Mouse (Mus musculus): ENCODE data around the gene Gnpat. TPM values are rescaled to one million over a fixed set of nuclear protein-coding genes. Genes with fewer than 3 reads are reported as not detected.

The Gnpat gene
- polyA plus RNA-seq, 1 experiment from 2014 or later: 74.1 TPM

GRCm38 (mm10) chr8:124827387-124827786 is 35.4 kb upstream of the Gnpat start:
- 4% methylated on average over 5 of the region's 5 CpGs for WGBS

GRCm38 (mm10) chr8:124828561-124829240 is 34.1 kb upstream of the Gnpat start:
- no peaks in the 10 kb centered on the region for H3K4me1 ChIP-seq (ENCODE audit: control insufficient read depth, insufficient read depth, low read length)
- WGBS: 81% methylated on average over 24 of the region's 24 CpGs

More at GRCm38 (mm10) chr8:124827387-124827786, 35.4 kb upstream of the Gnpat start:
- H3K9me3 ChIP-seq (replicated peaks; ENCODE audit: control insufficient read depth, low read length, poor library complexity, severe bottlenecking): no peaks in the 10 kb centered on the region
- no peak for ATAC-seq
- H3K36me3 ChIP-seq (ENCODE audit: control insufficient read depth, insufficient read depth, low read length): peaks cover 50% of the 10 kb centered on the region
- H3K4me1 ChIP-seq (ENCODE audit: control insufficient read depth, insufficient read depth, low read length): no peaks in the 10 kb centered on the region
- no peak overlapping the region for H3K4me2 ChIP-seq (ENCODE audit: low read length)
- H3K9ac ChIP-seq (ENCODE audit: low read depth, low read length): no peak overlapping the region
- no peak overlapping the region for H3K4me3 ChIP-seq (ENCODE audit: low read depth, low read length)
- no peak overlapping the region for H3K27ac ChIP-seq (ENCODE audit: low read length)
- no peaks in the 10 kb centered on the region for H3K27me3 ChIP-seq (ENCODE audit: control insufficient read depth, insufficient read depth, low read depth, low read length)

GRCm38 (mm10) chr8:124830050-124830449 is 32.8 kb upstream of the Gnpat start:
- no peak overlapping the region for H3K27ac ChIP-seq (ENCODE audit: low read length)
- peaks cover 33% of the 10 kb centered on the region for H3K36me3 ChIP-seq (ENCODE audit: control insufficient read depth, insufficient read depth, low read length)
- no peak overlapping the region for H3K4me2 ChIP-seq (ENCODE audit: low read length)
- ATAC-seq: no peak
- 81% methylated on average over 13 of the region's 13 CpGs for WGBS
- no peaks in the 10 kb centered on the region for H3K4me1 ChIP-seq (ENCODE audit: control insufficient read depth, insufficient read depth, low read length)
- H3K4me3 ChIP-seq (ENCODE audit: low read depth, low read length): no peak overlapping the region
- no peaks in the 10 kb centered on the region for H3K9me3 ChIP-seq (replicated peaks; ENCODE audit: control insufficient read depth, low read length, poor library complexity, severe bottlenecking)
- no peaks in the 10 kb centered on the region for H3K27me3 ChIP-seq (ENCODE audit: control insufficient read depth, insufficient read depth, low read depth, low read length)
- no peak overlapping the region for H3K9ac ChIP-seq (ENCODE audit: low read depth, low read length)

More at GRCm38 (mm10) chr8:124828561-124829240, 34.1 kb upstream of the Gnpat start:
- no peaks in the 10 kb centered on the region for H3K27me3 ChIP-seq (ENCODE audit: control insufficient read depth, insufficient read depth, low read depth, low read length)
- peaks cover 40% of the 10 kb centered on the region for H3K36me3 ChIP-seq (ENCODE audit: control insufficient read depth, insufficient read depth, low read length)
- H3K4me2 ChIP-seq (ENCODE audit: low read length): no peak overlapping the region
- H3K9me3 ChIP-seq (replicated peaks; ENCODE audit: control insufficient read depth, low read length, poor library complexity, severe bottlenecking): no peaks in the 10 kb centered on the region
- H3K27ac ChIP-seq (ENCODE audit: low read length): no peak overlapping the region
- H3K9ac ChIP-seq (ENCODE audit: low read depth, low read length): no peak overlapping the region
- no peak for ATAC-seq
- no peak overlapping the region for H3K4me3 ChIP-seq (ENCODE audit: low read depth, low read length)

DNA sequence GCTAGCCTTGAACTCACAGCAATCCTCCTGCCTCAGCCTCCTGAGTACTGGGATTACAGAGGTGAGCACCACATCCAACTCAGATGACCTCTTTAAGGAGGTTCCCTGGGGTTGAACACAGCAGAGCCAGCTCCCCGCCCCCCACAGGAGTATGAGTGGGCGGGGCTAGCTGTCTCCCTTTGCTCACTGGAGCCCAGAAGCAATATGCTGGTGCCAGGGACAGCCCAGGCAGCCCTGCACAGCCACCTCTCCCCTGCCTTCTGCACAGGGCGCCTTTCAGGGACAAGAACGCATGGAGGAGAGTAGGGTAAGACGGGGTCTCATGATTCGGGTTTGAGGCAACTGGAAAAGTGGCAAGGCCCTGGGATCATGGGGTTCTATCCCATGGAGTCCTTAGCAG is 31.3 kb upstream of the Gnpat start:
- H3K27ac ChIP-seq (ENCODE audit: low read length): no peak overlapping the region
- peaks cover 28% of the 10 kb centered on the region for H3K36me3 ChIP-seq (ENCODE audit: control insufficient read depth, insufficient read depth, low read length)
- 78% methylated on average over 6 of the region's 6 CpGs for WGBS
- ATAC-seq: no peak
- no peak overlapping the region for H3K4me2 ChIP-seq (ENCODE audit: low read length)
- no peak overlapping the region for H3K9ac ChIP-seq (ENCODE audit: low read depth, low read length)
- H3K4me1 ChIP-seq (ENCODE audit: control insufficient read depth, insufficient read depth, low read length): no peaks in the 10 kb centered on the region
- no peaks in the 10 kb centered on the region for H3K27me3 ChIP-seq (ENCODE audit: control insufficient read depth, insufficient read depth, low read depth, low read length)
- no peak overlapping the region for H3K4me3 ChIP-seq (ENCODE audit: low read depth, low read length)
- no peaks in the 10 kb centered on the region for H3K9me3 ChIP-seq (replicated peaks; ENCODE audit: control insufficient read depth, low read length, poor library complexity, severe bottlenecking)

DNA sequence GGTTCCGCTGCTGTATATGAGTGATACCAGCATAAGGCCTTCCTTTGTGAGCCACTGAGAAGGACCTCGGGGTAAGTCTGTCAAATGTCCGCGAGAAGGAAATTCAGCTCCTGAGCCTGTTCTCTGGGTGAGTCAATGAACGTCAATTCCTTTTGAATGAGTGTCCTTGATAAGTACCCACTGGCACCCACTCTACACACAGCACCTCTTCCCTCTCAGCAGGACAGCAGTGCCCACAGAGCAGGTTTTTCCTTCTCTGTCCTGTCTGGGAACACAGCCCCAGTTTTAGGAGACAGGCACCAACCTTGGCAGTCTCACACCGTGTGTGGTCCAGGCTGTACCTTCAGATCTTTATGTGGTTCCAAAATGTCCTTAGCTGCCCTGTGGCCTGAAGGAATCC is 30.9 kb upstream of the Gnpat start:
- H3K4me3 ChIP-seq (ENCODE audit: low read depth, low read length): no peak overlapping the region
- H3K4me2 ChIP-seq (ENCODE audit: low read length): no peak overlapping the region
- no peaks in the 10 kb centered on the region for H3K27me3 ChIP-seq (ENCODE audit: control insufficient read depth, insufficient read depth, low read depth, low read length)
- H3K27ac ChIP-seq (ENCODE audit: low read length): no peak overlapping the region
- ATAC-seq: no peak
- no peak overlapping the region for H3K9ac ChIP-seq (ENCODE audit: low read depth, low read length)
- WGBS: 90% methylated on average over 6 of the region's 6 CpGs
- H3K4me1 ChIP-seq (ENCODE audit: control insufficient read depth, insufficient read depth, low read length): no peaks in the 10 kb centered on the region
- no peaks in the 10 kb centered on the region for H3K9me3 ChIP-seq (replicated peaks; ENCODE audit: control insufficient read depth, low read length, poor library complexity, severe bottlenecking)
- H3K36me3 ChIP-seq (ENCODE audit: control insufficient read depth, insufficient read depth, low read length): peaks cover 26% of the 10 kb centered on the region

DNA sequence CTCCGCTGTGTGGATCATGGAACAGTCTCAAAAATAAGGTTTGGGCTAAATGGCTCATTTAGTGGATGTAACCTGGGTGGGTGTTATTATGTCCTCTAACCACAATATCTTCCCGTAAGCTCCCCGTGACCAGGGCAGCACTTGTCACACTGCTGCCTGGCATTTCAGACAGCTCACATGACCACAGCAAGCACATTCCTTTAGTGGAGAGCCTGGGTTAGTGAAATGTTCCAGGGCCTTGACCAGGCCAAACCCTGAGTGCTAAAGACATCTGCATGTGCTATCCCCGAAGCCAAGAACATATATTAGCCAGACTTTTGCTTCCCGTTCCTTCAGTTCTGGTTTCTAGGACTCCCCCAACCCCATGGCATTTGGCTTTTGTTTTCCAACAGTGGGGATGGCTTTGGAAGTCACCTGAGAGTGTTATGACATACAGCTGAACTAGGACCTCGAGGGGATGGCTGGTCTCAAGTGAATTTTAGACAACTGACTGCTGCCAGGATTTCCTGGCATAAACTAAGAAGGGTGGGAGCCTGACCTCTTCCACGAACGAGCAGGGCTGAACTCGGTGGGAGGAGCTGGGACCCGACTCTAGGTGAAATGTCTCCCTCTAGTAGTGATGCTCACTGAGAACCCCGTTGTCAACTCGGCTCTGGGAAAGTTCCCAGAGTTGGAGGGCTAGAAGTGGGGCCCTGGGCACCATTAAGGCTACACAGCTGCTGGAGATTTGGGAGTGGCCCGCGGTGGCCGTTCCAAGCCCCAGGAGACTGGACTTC is 29.2 kb upstream of the Gnpat start:
- no peak for ATAC-seq
- WGBS: 49% methylated on average over 15 of the region's 15 CpGs
- no peak overlapping the region for H3K9ac ChIP-seq (ENCODE audit: low read depth, low read length)
- H3K4me2 ChIP-seq (ENCODE audit: low read length): no peak overlapping the region
- peaks cover 18% of the 10 kb centered on the region for H3K36me3 ChIP-seq (ENCODE audit: control insufficient read depth, insufficient read depth, low read length)
- no peaks in the 10 kb centered on the region for H3K9me3 ChIP-seq (replicated peaks; ENCODE audit: control insufficient read depth, low read length, poor library complexity, severe bottlenecking)
- no peaks in the 10 kb centered on the region for H3K27me3 ChIP-seq (ENCODE audit: control insufficient read depth, insufficient read depth, low read depth, low read length)
- no peak overlapping the region for H3K27ac ChIP-seq (ENCODE audit: low read length)
- no peaks in the 10 kb centered on the region for H3K4me1 ChIP-seq (ENCODE audit: control insufficient read depth, insufficient read depth, low read length)
- H3K4me3 ChIP-seq (ENCODE audit: low read depth, low read length): no peak overlapping the region

- Histone ChIP-seq H3K4me3 (ENCODE audit: low read depth, low read length) (no peak overlapping the region), H3K9me3 (replicated peaks; ENCODE audit: control insufficient read depth, low read length, poor library complexity, severe bottlenecking) (no peaks in the 10 kb centered on the region), H3K36me3 (ENCODE audit: control insufficient read depth, insufficient read depth, low read length) (peaks cover 15% of the 10 kb centered on the region), H3K9ac (ENCODE audit: low read depth, low read length) (no peak overlapping the region), H3K27ac (ENCODE audit: low read length) (no peak overlapping the region), H3K27me3 (ENCODE audit: control insufficient read depth, insufficient read depth, low read depth, low read length) (no peaks in the 10 kb centered on the region), H3K4me2 (ENCODE audit: low read length) (no peak overlapping the region), H3K4me1 (ENCODE audit: control insufficient read depth, insufficient read depth, low read length) (no peaks in the 10 kb centered on the region)
- no peak for ATAC-seq
Observed at GRCm38 (mm10) chr8:124835848-124836247, 27.0 kb upstream of the Gnpat start.

GRCm38 (mm10) chr8:124836273-124836672 is 26.6 kb upstream of the Gnpat start:
- no peaks in the 10 kb centered on the region for H3K27me3 ChIP-seq (ENCODE audit: control insufficient read depth, insufficient read depth, low read depth, low read length)
- 79% methylated on average over 7 of the region's 7 CpGs for WGBS
- H3K4me2 ChIP-seq (ENCODE audit: low read length): no peak overlapping the region
- no peaks in the 10 kb centered on the region for H3K4me1 ChIP-seq (ENCODE audit: control insufficient read depth, insufficient read depth, low read length)
- peaks cover 15% of the 10 kb centered on the region for H3K36me3 ChIP-seq (ENCODE audit: control insufficient read depth, insufficient read depth, low read length)
- ATAC-seq: no peak
- no peak overlapping the region for H3K4me3 ChIP-seq (ENCODE audit: low read depth, low read length)
- no peaks in the 10 kb centered on the region for H3K9me3 ChIP-seq (replicated peaks; ENCODE audit: control insufficient read depth, low read length, poor library complexity, severe bottlenecking)
- H3K9ac ChIP-seq (ENCODE audit: low read depth, low read length): no peak overlapping the region
- H3K27ac ChIP-seq (ENCODE audit: low read length): no peak overlapping the region

DNA sequence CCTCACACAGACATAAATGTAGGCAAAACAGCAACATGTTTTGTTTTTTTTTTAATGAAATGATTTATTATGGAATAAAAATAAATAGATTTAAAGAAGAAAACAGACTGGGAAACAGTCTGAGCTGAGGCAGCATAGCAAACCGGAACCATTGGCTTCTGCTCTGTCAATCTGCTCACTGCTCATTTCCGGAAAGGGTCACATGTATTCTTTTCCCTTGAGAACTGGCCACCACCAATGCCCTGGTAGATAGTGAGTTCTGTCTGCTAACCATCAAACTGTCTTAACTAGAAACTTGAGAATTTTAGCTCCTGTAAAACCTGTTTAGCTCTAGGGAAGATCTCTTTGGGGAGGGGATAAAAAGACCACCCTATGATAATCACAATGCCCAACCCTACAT is 25.9 kb upstream of the Gnpat start:
- H3K4me1 ChIP-seq (ENCODE audit: control insufficient read depth, insufficient read depth, low read length): no peaks in the 10 kb centered on the region
- no peak overlapping the region for H3K4me2 ChIP-seq (ENCODE audit: low read length)
- no peak overlapping the region for H3K27ac ChIP-seq (ENCODE audit: low read length)
- no peaks in the 10 kb centered on the region for H3K9me3 ChIP-seq (replicated peaks; ENCODE audit: control insufficient read depth, low read length, poor library complexity, severe bottlenecking)
- H3K4me3 ChIP-seq (ENCODE audit: low read depth, low read length): no peak overlapping the region
- 84% methylated on average over 2 of the region's 2 CpGs for WGBS
- ATAC-seq: no peak
- peaks cover 21% of the 10 kb centered on the region for H3K36me3 ChIP-seq (ENCODE audit: control insufficient read depth, insufficient read depth, low read length)
- no peak overlapping the region for H3K9ac ChIP-seq (ENCODE audit: low read depth, low read length)
- H3K27me3 ChIP-seq (ENCODE audit: control insufficient read depth, insufficient read depth, low read depth, low read length): no peaks in the 10 kb centered on the region

All from midbrain, embryonic 16.5 days (tissue).